Mouse (Mus musculus): ENCODE measurements at regions not wholly inside any gene's neighbourhood (a gene's known extent, or its start where the extent isn't known, plus 50 kb on each side); places are given as distances from the start of the nearest gene placed in this dataset.

DNA sequence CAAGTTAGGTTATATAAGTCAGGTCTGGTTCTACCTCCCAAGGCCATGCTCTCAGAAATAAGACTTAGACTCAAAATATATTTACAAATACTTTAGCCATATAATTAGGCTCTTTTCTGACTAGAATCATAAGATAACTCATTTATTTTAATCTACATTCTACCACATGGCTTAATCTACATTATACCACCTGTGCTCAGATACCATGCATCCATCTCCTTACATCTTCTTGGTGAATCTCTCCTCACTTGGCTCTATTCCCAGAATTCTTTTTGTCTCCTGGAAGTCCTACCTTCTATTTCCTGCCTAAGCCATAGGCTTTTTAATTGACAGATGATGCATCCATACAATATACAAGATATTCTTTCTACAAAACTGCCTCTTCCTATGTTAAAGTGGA lies 92.4 kb upstream of the Fshb start:
- no peak for TF ChIP-seq CTCF (IDR thresholded peaks at IDR 0.05; ENCODE audit: low read depth)
- TF ChIP-seq EP300 (optimal IDR thresholded peaks at IDR 0.05), result no peak
